Mouse (Mus musculus) right cerebral cortex, postnatal 14 days (tissue): ENCODE measurements around the gene Ttc9b.
A peak's percentile ranks its signal among the peaks of the same experiment; 100 is the strongest.
"Not testable (repeated sequence)": the region's sequence is repeated elsewhere in the genome, so short reads cannot be mapped to it uniquely, and the experiment has no call there.

Experiments
- DNase-seq: peaks from one replicate; pipeline ENCODE4 v3.0.0; 2022

Gene Ttc9b

GRCm38 (mm10) chr7:27653681-27654437, at the start of gene Ttc9b:
Gene Ttc9b (plus strand): TSS chr7:27653915.
- peak; percentile 84 for DNase-seq

- DNase-seq: no peak
Observed at GRCm38 (mm10) chr7:27604661-27605348, 48.9 kb upstream of the Ttc9b start.

GRCm38 (mm10) chr7:27605499-27606285, 48.0 kb upstream of the Ttc9b start:
- peak; percentile 64 for DNase-seq

GRCm38 (mm10) chr7:27606481-27607254, 47.0 kb upstream of the Ttc9b start:
- no peak for DNase-seq

DNA sequence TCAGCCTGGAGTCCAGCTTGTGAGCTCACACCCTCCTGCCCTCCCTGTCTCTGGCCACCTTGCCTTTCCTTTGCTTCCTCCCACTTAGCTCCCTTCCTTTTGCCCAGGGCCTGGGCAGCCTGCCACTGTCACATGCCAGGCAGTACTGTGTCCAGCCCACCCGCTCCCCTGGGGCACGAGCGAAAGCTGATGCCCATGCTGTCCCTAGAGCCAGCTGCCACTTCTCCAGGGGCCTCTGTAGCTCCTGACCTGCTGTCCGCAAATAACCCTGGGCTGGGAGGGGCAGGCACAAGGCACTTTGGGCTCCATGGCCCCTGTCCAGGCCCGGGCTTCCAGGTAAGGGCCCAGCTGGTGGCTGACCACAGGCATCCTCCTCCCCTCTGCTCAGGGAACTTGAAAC, 46.1 kb upstream of the Ttc9b start:
- peak; percentile 51 for DNase-seq

DNA sequence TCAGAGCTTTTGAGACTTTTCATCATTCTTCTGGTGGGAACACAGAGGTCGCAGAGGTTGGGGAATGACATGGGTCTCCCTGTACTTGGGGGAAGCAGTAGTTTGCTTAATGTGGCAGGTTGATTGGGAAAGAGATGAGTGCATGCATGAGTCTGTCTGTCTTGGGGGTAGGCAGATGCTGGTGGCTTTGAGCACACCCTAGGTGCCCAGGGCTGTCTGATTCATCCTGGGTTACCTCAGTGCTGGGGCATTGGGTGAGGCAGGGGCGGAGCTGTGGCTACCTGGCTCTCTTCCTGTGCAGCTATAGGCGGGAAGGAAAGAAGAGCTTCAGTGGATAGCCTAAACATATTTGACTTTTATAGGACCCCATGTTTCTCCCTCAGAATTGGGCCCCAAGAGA, 45.6 kb upstream of the Ttc9b start:
- DNase-seq: no peak

- DNase-seq: no peak
Observed at GRCm38 (mm10) chr7:27609285-27609684, 44.4 kb upstream of the Ttc9b start.

DNA sequence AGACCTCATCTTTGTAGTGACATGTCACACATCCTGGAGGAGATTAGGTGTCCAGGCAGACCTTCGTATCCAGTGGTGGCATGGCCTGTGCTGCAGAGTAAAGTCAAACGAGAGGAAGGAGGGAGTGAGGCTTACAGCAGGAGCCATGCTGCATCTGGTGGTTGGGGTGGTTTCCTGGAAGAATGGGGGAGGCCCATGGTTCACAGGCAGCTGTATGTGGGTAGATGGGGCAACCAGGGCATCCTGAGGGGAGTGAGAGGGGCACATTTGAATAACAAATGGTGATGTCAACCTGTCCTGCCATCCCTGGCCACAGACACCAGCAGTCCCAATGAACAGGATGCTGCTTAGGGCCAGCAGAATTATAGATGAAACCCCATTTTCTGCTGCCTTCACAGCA, 44.0 kb upstream of the Ttc9b start:
- no peak for DNase-seq

GRCm38 (mm10) chr7:27610370-27610769, 43.3 kb upstream of the Ttc9b start:
- no peak for DNase-seq

GRCm38 (mm10) chr7:27610871-27611270, 42.8 kb upstream of the Ttc9b start:
- no peak for DNase-seq

- no peak for DNase-seq
Observed at GRCm38 (mm10) chr7:27612940-27613339, 40.8 kb upstream of the Ttc9b start.

GRCm38 (mm10) chr7:27613751-27614499, 39.8 kb upstream of the Ttc9b start:
- DNase-seq: no peak

DNA sequence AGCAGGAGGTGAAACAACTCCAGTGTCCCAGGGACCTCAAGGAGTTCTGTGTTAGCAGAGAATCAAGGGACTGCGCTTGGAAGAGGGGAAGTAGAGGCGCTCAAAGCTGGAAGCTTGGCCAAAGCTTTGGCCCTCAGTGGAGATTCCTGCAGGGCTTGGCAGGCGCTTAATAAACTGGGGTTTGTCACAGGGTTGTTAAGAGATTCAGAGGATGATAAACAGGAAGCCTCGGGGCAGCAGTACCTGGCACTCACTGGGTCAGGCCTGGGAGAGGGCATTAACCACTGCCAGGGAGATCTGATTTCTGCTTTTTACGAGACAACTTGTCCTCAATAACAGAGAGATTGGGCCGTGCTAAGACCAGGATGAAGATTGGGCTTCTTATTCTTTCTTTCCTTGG, 32.7 kb upstream of the Ttc9b start:
- DNase-seq: no peak

- no peak for DNase-seq
Observed at GRCm38 (mm10) chr7:27622234-27622633, 31.5 kb upstream of the Ttc9b start.

- no peak for DNase-seq
Observed at GRCm38 (mm10) chr7:27624967-27625366, 28.7 kb upstream of the Ttc9b start.

- DNase-seq: no peak
Observed at GRCm38 (mm10) chr7:27627707-27628106, 26.0 kb upstream of the Ttc9b start.

GRCm38 (mm10) chr7:27628190-27628589, 25.5 kb upstream of the Ttc9b start:
- DNase-seq: no peak

- DNase-seq: not testable (repeated sequence)
Observed at GRCm38 (mm10) chr7:27628816-27629215, 24.9 kb upstream of the Ttc9b start.

DNA sequence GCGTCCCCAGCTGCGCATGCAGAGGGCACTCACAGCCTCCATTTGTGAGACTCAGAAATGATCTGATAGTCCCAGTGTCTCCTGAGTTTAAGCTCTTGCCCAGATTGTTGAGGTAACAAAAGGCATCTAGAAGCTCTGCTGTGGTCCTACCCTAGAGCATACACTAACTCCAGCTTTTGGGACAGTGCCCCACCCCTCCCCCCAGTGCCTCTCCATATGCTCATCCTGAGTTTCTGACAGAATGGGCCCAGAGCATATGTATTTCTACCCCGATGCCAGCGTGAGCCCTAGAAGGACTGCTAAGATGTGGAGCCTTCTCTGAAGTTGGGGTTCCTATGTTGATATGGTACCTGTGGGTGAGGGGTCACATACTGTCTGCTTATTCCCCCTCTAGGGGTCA, 22.3 kb upstream of the Ttc9b start:
- no peak for DNase-seq

GRCm38 (mm10) chr7:27633166-27633565, 20.5 kb upstream of the Ttc9b start:
- DNase-seq: no peak

- no peak for DNase-seq
Observed at GRCm38 (mm10) chr7:27634691-27635090, 19.0 kb upstream of the Ttc9b start.

- DNase-seq: not testable (repeated sequence)
Observed at GRCm38 (mm10) chr7:27635094-27635493, 18.6 kb upstream of the Ttc9b start.
